Mouse (Mus musculus) cortical plate, adult 2 months (tissue): ENCODE results near the gene Dst. TPM values are rescaled to one million over a fixed set of nuclear protein-coding genes. Genes with fewer than 3 reads are reported as not detected.
A peak's percentile ranks its signal among the peaks of the same experiment; 100 is the strongest.

Experiments used
- H3K27ac ChIP-seq: fragments of 200-500 bp; 2 replicates; pipeline ENCODE4 v1.5.1; 2012; ENCODE audit warnings: low read length, control low read depth, inconsistent platforms; ENCODE audit not compliant: insufficient read depth
- H3K4me1 ChIP-seq: fragments of 200-500 bp; 2 replicates; pipeline ENCODE4 v1.6.1; 2011; ENCODE audit warnings: low read length; ENCODE audit not compliant: control insufficient read depth, insufficient read depth
- H3K4me3 ChIP-seq: fragments of 200-500 bp; 2 replicates; pipeline ENCODE4 v1.5.1; 2011; ENCODE audit warnings: mild to moderate bottlenecking, low read length, control low read depth; ENCODE audit not compliant: insufficient read depth
- CTCF ChIP-seq: fragments of 200-500 bp; IDR thresholded peaks from 2 replicates; pipeline ENCODE4 v1.5.1; 2011; ENCODE audit warnings: mild to moderate bottlenecking, control low read depth, low read length; ENCODE audit not compliant: insufficient read depth; ENCODE audit errors: extremely low read depth
- POLR2A ChIP-seq: fragments of 200-500 bp; IDR thresholded peaks from 2 replicates; pipeline ENCODE4 v1.6.1; 2011; ENCODE audit warnings: mild to moderate bottlenecking, low read length, control low read depth; ENCODE audit not compliant: insufficient read depth; ENCODE audit errors: extremely low read depth
- polyA plus RNA-seq: library from polyadenylated mRNA; depleted of rRNA; stranded (reverse); fragments of >200 nt; gene quantifications from 2 replicates; pipeline ENCODE4 v1.2.3, GENCODE M21; 2012

Gene Dst
- polyA plus RNA-seq, 1 experiment, result 88.5 TPM

- 0 out of 2 replicates have a peak overlapping the region, but pooled peaks have one; percentile 33 for H3K27ac ChIP-seq
- H3K4me3 ChIP-seq, result no peak overlapping the region
- TF ChIP-seq CTCF, result no peak
- no peak for TF ChIP-seq POLR2A
- H3K4me1 ChIP-seq, result peaks cover 6% of the 10 kb centered on the region
These were observed 215.3 kb downstream of the Dst start for GRCm38 (mm10) chr1:34123334-34123733.

GRCm38 (mm10) chr1:34124376-34124775, 216.4 kb downstream of the Dst start:
- TF ChIP-seq POLR2A (no peak), CTCF (no peak)
- Histone ChIP-seq H3K4me1 (peaks cover 6% of the 10 kb centered on the region), H3K4me3 (no peak overlapping the region), H3K27ac (0 out of 2 replicates have a peak overlapping the region, but pooled peaks have one; percentile 32)

GRCm38 (mm10) chr1:34125148-34125547, 217.1 kb downstream of the Dst start:
- TF ChIP-seq POLR2A (no peak), CTCF (no peak)

GRCm38 (mm10) chr1:34127714-34128474, 219.9 kb downstream of the Dst start:
- no peak overlapping the region for H3K27ac ChIP-seq
- peaks cover 3% of the 10 kb centered on the region; the same call in 1 of the 2 replicates for H3K4me1 ChIP-seq
- no peak overlapping the region for H3K4me3 ChIP-seq
- TF ChIP-seq POLR2A (no peak), CTCF (no peak)

More at GRCm38 (mm10) chr1:34125148-34125547, 217.1 kb downstream of the Dst start:
- no peak overlapping the region for H3K27ac ChIP-seq
- H3K4me3 ChIP-seq, result no peak overlapping the region
- H3K4me1 ChIP-seq, result peaks cover 3% of the 10 kb centered on the region; the same call in 1 of the 2 replicates

GRCm38 (mm10) chr1:34128796-34129195, 220.8 kb downstream of the Dst start:
- TF ChIP-seq POLR2A (no peak), CTCF (no peak)
- no peak overlapping the region for H3K4me3 ChIP-seq
- H3K4me1 ChIP-seq, result peaks cover 3% of the 10 kb centered on the region; the same call in 1 of the 2 replicates
- no peak overlapping the region for H3K27ac ChIP-seq

- TF ChIP-seq CTCF (no peak), POLR2A (no peak)
- Histone ChIP-seq H3K27ac (no peak overlapping the region), H3K4me1 (peaks cover 2% of the 10 kb centered on the region; the same call in 1 of the 2 replicates), H3K4me3 (no peak overlapping the region)
These were observed 221.7 kb downstream of the Dst start for GRCm38 (mm10) chr1:34129691-34130090.

- no peak overlapping the region for H3K27ac ChIP-seq
- TF ChIP-seq POLR2A (no peak), CTCF (no peak)
- peaks cover 2% of the 10 kb centered on the region; the same call in 1 of the 2 replicates for H3K4me1 ChIP-seq
- H3K4me3 ChIP-seq, result no peak overlapping the region
These were observed 222.8 kb downstream of the Dst start for GRCm38 (mm10) chr1:34130804-34131203.

- no peak overlapping the region for H3K27ac ChIP-seq
- TF ChIP-seq CTCF (no peak), POLR2A (no peak)
- no peak overlapping the region for H3K4me3 ChIP-seq
- H3K4me1 ChIP-seq, result 0 out of 2 replicates have a peak, but pooled peaks cover 1% of the 10 kb centered on the region
These were observed 224.8 kb downstream of the Dst start for GRCm38 (mm10) chr1:34132875-34133274.

GRCm38 (mm10) chr1:34135535-34135934, 227.5 kb downstream of the Dst start:
- no peak overlapping the region for H3K4me3 ChIP-seq
- H3K4me1 ChIP-seq, result peaks cover 4% of the 10 kb centered on the region
- TF ChIP-seq CTCF, result no peak
- TF ChIP-seq POLR2A, result no peak
- no peak overlapping the region for H3K27ac ChIP-seq
